Mouse (Mus musculus): ENCODE data around the gene Lrrc27. TPM values are rescaled to one million over a fixed set of nuclear protein-coding genes. Genes with fewer than 3 reads are reported as not detected.

Lrrc27 gene
- polyA plus RNA-seq, 1 experiment from 2014 or later, result 4.3 TPM

- 69% methylated on average over 5 of the region's 5 CpGs for WGBS
- H3K4me1 ChIP-seq (replicated peaks; ENCODE audit: control insufficient read depth, insufficient read depth, low read length), result peaks cover 63% of the 10 kb centered on the region
- H3K9me3 ChIP-seq (ENCODE audit: control insufficient read depth, low read length), result no peaks in the 10 kb centered on the region
- no peak overlapping the region for H3K9ac ChIP-seq (ENCODE audit: low read length)
- no peak overlapping the region for H3K4me3 ChIP-seq (ENCODE audit: low read length)
- H3K4me2 ChIP-seq (ENCODE audit: low read depth, low read length), result no peak overlapping the region
- H3K27me3 ChIP-seq (ENCODE audit: control insufficient read depth, insufficient read depth, low read depth, low read length), result no peaks in the 10 kb centered on the region
- H3K27ac ChIP-seq (ENCODE audit: low read length), result no peak overlapping the region
- H3K36me3 ChIP-seq (ENCODE audit: control insufficient read depth, insufficient read depth, low read length), result peaks cover 21% of the 10 kb centered on the region
- no peak for ATAC-seq (ENCODE audit: low read depth)
Observed at GRCm38 (mm10) chr7:139254626-139255025, 41.8 kb downstream of the Lrrc27 start.

- no peaks in the 10 kb centered on the region for H3K9me3 ChIP-seq (ENCODE audit: control insufficient read depth, low read length)
- WGBS, result 45% methylated on average over 10 of the region's 10 CpGs
- H3K9ac ChIP-seq (ENCODE audit: low read length), result no peak overlapping the region
- no peak overlapping the region for H3K4me2 ChIP-seq (ENCODE audit: low read depth, low read length)
- peaks cover 23% of the 10 kb centered on the region for H3K36me3 ChIP-seq (ENCODE audit: control insufficient read depth, insufficient read depth, low read length)
- H3K4me1 ChIP-seq (replicated peaks; ENCODE audit: control insufficient read depth, insufficient read depth, low read length), result peaks cover 30% of the 10 kb centered on the region
- peak overlapping the region; percentile 94 for H3K27ac ChIP-seq (ENCODE audit: low read length)
- no peaks in the 10 kb centered on the region for H3K27me3 ChIP-seq (ENCODE audit: control insufficient read depth, insufficient read depth, low read depth, low read length)
- peak; percentile 93 for ATAC-seq (ENCODE audit: low read depth)
- H3K4me3 ChIP-seq (ENCODE audit: low read length), result no peak overlapping the region
Observed at GRCm38 (mm10) chr7:139257752-139258542, 45.2 kb downstream of the Lrrc27 start.

- H3K36me3 ChIP-seq (ENCODE audit: control insufficient read depth, insufficient read depth, low read length), result peaks cover 4% of the 10 kb centered on the region
- H3K4me3 ChIP-seq (ENCODE audit: low read length), result no peak overlapping the region
- H3K9ac ChIP-seq (ENCODE audit: low read length), result no peak overlapping the region; the same call in 1 of the 2 replicates
- peak; percentile 59 for ATAC-seq (ENCODE audit: low read depth)
- no peak overlapping the region for H3K4me2 ChIP-seq (ENCODE audit: low read depth, low read length)
- H3K27me3 ChIP-seq (ENCODE audit: control insufficient read depth, insufficient read depth, low read depth, low read length), result no peaks in the 10 kb centered on the region
- H3K9me3 ChIP-seq (ENCODE audit: control insufficient read depth, low read length), result no peaks in the 10 kb centered on the region
- H3K27ac ChIP-seq (ENCODE audit: low read length), result peak overlapping the region; percentile 73
- peaks cover 29% of the 10 kb centered on the region for H3K4me1 ChIP-seq (replicated peaks; ENCODE audit: control insufficient read depth, insufficient read depth, low read length)
- 34% methylated on average over 4 of the region's 4 CpGs for WGBS
Observed at GRCm38 (mm10) chr7:139264337-139264736, 51.5 kb downstream of the Lrrc27 start.

- Histone ChIP-seq H3K27ac (ENCODE audit: low read length) (no peak overlapping the region), H3K4me2 (ENCODE audit: low read depth, low read length) (no peak overlapping the region), H3K4me3 (ENCODE audit: low read length) (no peak overlapping the region), H3K4me1 (replicated peaks; ENCODE audit: control insufficient read depth, insufficient read depth, low read length) (peaks cover 29% of the 10 kb centered on the region), H3K27me3 (ENCODE audit: control insufficient read depth, insufficient read depth, low read depth, low read length) (no peaks in the 10 kb centered on the region), H3K9me3 (ENCODE audit: control insufficient read depth, low read length) (no peaks in the 10 kb centered on the region), H3K9ac (ENCODE audit: low read length) (no peak overlapping the region), H3K36me3 (ENCODE audit: control insufficient read depth, insufficient read depth, low read length) (peaks cover 6% of the 10 kb centered on the region; the same call in 1 of the 2 replicates)
- no peak for ATAC-seq (ENCODE audit: low read depth)
- 53% methylated on average over 6 of the region's 6 CpGs for WGBS
Observed at GRCm38 (mm10) chr7:139265634-139266033, 52.8 kb downstream of the Lrrc27 start.

- Histone ChIP-seq H3K36me3 (ENCODE audit: control insufficient read depth, insufficient read depth, low read length) (peaks cover 5% of the 10 kb centered on the region; the same call in 1 of the 2 replicates), H3K27ac (ENCODE audit: low read length) (peak overlapping the region; percentile 62; the same call in 1 of the 2 replicates), H3K9me3 (ENCODE audit: control insufficient read depth, low read length) (no peaks in the 10 kb centered on the region), H3K27me3 (ENCODE audit: control insufficient read depth, insufficient read depth, low read depth, low read length) (no peaks in the 10 kb centered on the region), H3K4me3 (ENCODE audit: low read length) (no peak overlapping the region), H3K9ac (ENCODE audit: low read length) (no peak overlapping the region), H3K4me2 (ENCODE audit: low read depth, low read length) (no peak overlapping the region), H3K4me1 (replicated peaks; ENCODE audit: control insufficient read depth, insufficient read depth, low read length) (peaks cover 29% of the 10 kb centered on the region)
- 67% methylated on average over 6 of the region's 6 CpGs for WGBS
- ATAC-seq (ENCODE audit: low read depth), result peak; percentile 9; the same call in 1 of the 2 replicates
Observed at GRCm38 (mm10) chr7:139266431-139266830, 53.6 kb downstream of the Lrrc27 start.

- H3K36me3 ChIP-seq (ENCODE audit: control insufficient read depth, insufficient read depth, low read length), result peaks cover 3% of the 10 kb centered on the region; the same call in 1 of the 2 replicates
- H3K27me3 ChIP-seq (ENCODE audit: control insufficient read depth, insufficient read depth, low read depth, low read length), result no peaks in the 10 kb centered on the region
- H3K27ac ChIP-seq (ENCODE audit: low read length), result peak overlapping the region; percentile 62
- peak overlapping the region; percentile 17; the same call in 1 of the 2 replicates for H3K9ac ChIP-seq (ENCODE audit: low read length)
- no peaks in the 10 kb centered on the region for H3K9me3 ChIP-seq (ENCODE audit: control insufficient read depth, low read length)
- H3K4me1 ChIP-seq (replicated peaks; ENCODE audit: control insufficient read depth, insufficient read depth, low read length), result peaks cover 37% of the 10 kb centered on the region
- 45% methylated on average over 8 of the region's 8 CpGs for WGBS
- no peak overlapping the region for H3K4me2 ChIP-seq (ENCODE audit: low read depth, low read length)
- no peak overlapping the region for H3K4me3 ChIP-seq (ENCODE audit: low read length)
- ATAC-seq (ENCODE audit: low read depth), result no peak
Observed at GRCm38 (mm10) chr7:139266886-139267870, 54.4 kb downstream of the Lrrc27 start.

GRCm38 (mm10) chr7:139270738-139271137 lies 58.0 kb downstream of the Lrrc27 start:
- peaks cover 3% of the 10 kb centered on the region; the same call in 1 of the 2 replicates for H3K36me3 ChIP-seq (ENCODE audit: control insufficient read depth, insufficient read depth, low read length)
- no peak overlapping the region for H3K27ac ChIP-seq (ENCODE audit: low read length)
- no peaks in the 10 kb centered on the region for H3K27me3 ChIP-seq (ENCODE audit: control insufficient read depth, insufficient read depth, low read depth, low read length)
- H3K9me3 ChIP-seq (ENCODE audit: control insufficient read depth, low read length), result no peaks in the 10 kb centered on the region
- H3K4me2 ChIP-seq (ENCODE audit: low read depth, low read length), result no peak overlapping the region
- H3K9ac ChIP-seq (ENCODE audit: low read length), result no peak overlapping the region
- ATAC-seq (ENCODE audit: low read depth), result no peak
- H3K4me1 ChIP-seq (replicated peaks; ENCODE audit: control insufficient read depth, insufficient read depth, low read length), result peaks cover 41% of the 10 kb centered on the region
- no peak overlapping the region for H3K4me3 ChIP-seq (ENCODE audit: low read length)
- 79% methylated on average over 1 of the region's 1 CpGs for WGBS

GRCm38 (mm10) chr7:139271871-139272270 lies 59.1 kb downstream of the Lrrc27 start:
- ATAC-seq (ENCODE audit: low read depth), result no peak
- H3K27me3 ChIP-seq (ENCODE audit: control insufficient read depth, insufficient read depth, low read depth, low read length), result no peaks in the 10 kb centered on the region
- H3K36me3 ChIP-seq (ENCODE audit: control insufficient read depth, insufficient read depth, low read length), result peaks cover 3% of the 10 kb centered on the region; the same call in 1 of the 2 replicates
- H3K27ac ChIP-seq (ENCODE audit: low read length), result peak overlapping the region; percentile 33
- H3K4me2 ChIP-seq (ENCODE audit: low read depth, low read length), result no peak overlapping the region
- H3K9ac ChIP-seq (ENCODE audit: low read length), result no peak overlapping the region
- no peak overlapping the region for H3K4me3 ChIP-seq (ENCODE audit: low read length)
- H3K9me3 ChIP-seq (ENCODE audit: control insufficient read depth, low read length), result no peaks in the 10 kb centered on the region
- H3K4me1 ChIP-seq (replicated peaks; ENCODE audit: control insufficient read depth, insufficient read depth, low read length), result peaks cover 33% of the 10 kb centered on the region
- WGBS, result 47% methylated on average over 5 of the region's 5 CpGs
